Comparison of ENCODE assay signal across 10 mouse cellular contexts in the genomic region with DNA sequence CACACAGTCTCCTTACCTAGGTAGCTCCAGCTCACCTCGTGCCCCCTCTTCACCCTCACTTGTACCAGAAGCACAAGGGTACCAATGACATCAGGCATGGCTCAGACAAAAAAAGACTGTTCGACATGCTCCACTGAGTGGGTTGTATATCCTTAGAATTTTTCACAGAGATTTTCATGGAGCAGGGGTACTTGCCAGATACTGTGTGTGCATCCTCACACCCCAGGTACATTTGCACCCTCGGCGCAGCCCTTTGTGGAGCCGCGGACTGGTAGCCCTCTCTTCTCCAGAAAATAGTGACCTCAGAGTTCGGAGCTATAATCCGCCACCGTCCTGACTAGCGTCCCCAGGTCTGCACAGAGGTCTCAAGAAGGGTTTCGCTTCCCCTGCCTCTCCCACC. TPM values are rescaled to one million over a fixed set of nuclear protein-coding genes. Genes with fewer than 3 reads are reported as not detected.
DNase-seq lines count a peak whose midpoint lies in the region; ATAC-seq and TF ChIP-seq lines count a peak whose summit lies in the region.
"Had no signal": no experiment of that assay in that cellular context is flagged by ENCODE, and none has a peak within 500 bp of the region (broad histone marks: within the 10 kb centered on the region; RNA-seq: fewer than 3 reads in every experiment).

No protein-coding gene starts in this region.

- no peak for ATAC-seq in kidney, embryonic 14.5 days (ENCODE audit: low FRiP score, low TSS enrichment)
- no peak for ATAC-seq in embryonic facial prominence, embryonic 12.5 days (ENCODE audit: insufficient number of reproducible peaks, insufficient read depth, low FRiP score, low TSS enrichment)
- peak; percentile 0; the same call in 1 of the 2 replicates for ATAC-seq in hindbrain, postnatal 0 days

- no peak overlapping the region for H3K27ac ChIP-seq in kidney, embryonic 14.5 days (ENCODE audit: low read depth, low read length)
- no peak overlapping the region for H3K27ac ChIP-seq in embryonic facial prominence, embryonic 12.5 days
- peak overlapping the region; percentile 94 for H3K27ac ChIP-seq in hindbrain, postnatal 0 days

- H3K27me3 ChIP-seq in kidney, embryonic 14.5 days (ENCODE audit: control insufficient read depth, insufficient read depth, low read length), result peaks cover 44% of the 10 kb centered on the region
- H3K27me3 ChIP-seq in embryonic facial prominence, embryonic 12.5 days, result peaks cover 61% of the 10 kb centered on the region
- H3K27me3 ChIP-seq in hindbrain, postnatal 0 days (ENCODE audit: insufficient read depth, low read length), result no peaks in the 10 kb centered on the region
- H3K27me3 ChIP-seq in myocyte (ENCODE audit: control insufficient read depth, insufficient read depth, insufficient read length), result no peaks in the 10 kb centered on the region
- H3K27me3 ChIP-seq: Patski had no signal

- WGBS in kidney, embryonic 14.5 days, result 9% methylated on average over 11 of the region's 11 CpGs
- 8% methylated on average over 11 of the region's 11 CpGs for WGBS in embryonic facial prominence, embryonic 12.5 days
- 4% methylated on average over 11 of the region's 11 CpGs for WGBS in hindbrain, postnatal 0 days

- DNase-seq in kidney, postnatal 10 days, result no peak
- DNase-seq in hindbrain, postnatal 0 days (ENCODE audit: low spot score), result no peak
- DNase-seq in right cerebral cortex, postnatal 25 days, result no peak
- no peak for DNase-seq in adrenal gland, postnatal 25 days
- no peak for DNase-seq in left cerebral cortex, adult 8-10 months (ENCODE audit: low spot score in 2 of 2)

- no peak for TF ChIP-seq CTCF in hindbrain, postnatal 0 days (IDR thresholded peaks at IDR 0.05; ENCODE audit: low read depth)

- no peaks in the 10 kb centered on the region for H3K9me3 ChIP-seq in kidney, embryonic 14.5 days (ENCODE audit: control insufficient read depth, low read length)
- H3K9me3 ChIP-seq in embryonic facial prominence, embryonic 12.5 days, result no peaks in the 10 kb centered on the region
- H3K9me3 ChIP-seq in hindbrain, postnatal 0 days (ENCODE audit: low read length), result no peaks in the 10 kb centered on the region

- H3K4me2 ChIP-seq in kidney, embryonic 14.5 days (replicated peaks; ENCODE audit: low read depth, low read length), result peak overlapping the region; percentile 53
- peak overlapping the region; percentile 61 for H3K4me2 ChIP-seq in embryonic facial prominence, embryonic 12.5 days (replicated peaks)
- H3K4me2 ChIP-seq in hindbrain, postnatal 0 days (ENCODE audit: low read depth, low read length), result peak overlapping the region; percentile 85
- peak overlapping the region; percentile 79 for H3K4me2 ChIP-seq in myocyte (ENCODE audit: low read depth)

- TF ChIP-seq POLR2A in myocyte (IDR thresholded peaks at IDR 0.05; ENCODE audit: insufficient read length, low read depth), result no peak

- peak overlapping the region; percentile 32 for H3K4me3 ChIP-seq in kidney, embryonic 14.5 days (ENCODE audit: low read length)
- H3K4me3 ChIP-seq in embryonic facial prominence, embryonic 12.5 days, result peak overlapping the region; percentile 46
- peak overlapping the region; percentile 62 for H3K4me3 ChIP-seq in hindbrain, postnatal 0 days (ENCODE audit: low read length)
- peak overlapping the region; percentile 40 for H3K4me3 ChIP-seq in myocyte

- H3K79me2 ChIP-seq in myocyte (ENCODE audit: control insufficient read depth, insufficient read depth), result peaks cover 9% of the 10 kb centered on the region

- peak overlapping the region; percentile 35 for H3ac ChIP-seq in myocyte (ENCODE audit: control insufficient read depth, insufficient read length)

- peaks cover 6% of the 10 kb centered on the region; the same call in 1 of the 2 replicates for H3K4me1 ChIP-seq in kidney, embryonic 14.5 days (ENCODE audit: control insufficient read depth, insufficient read depth, low read length)
- peaks cover 23% of the 10 kb centered on the region for H3K4me1 ChIP-seq in embryonic facial prominence, embryonic 12.5 days
- peaks cover 20% of the 10 kb centered on the region; the same call in 1 of the 2 replicates for H3K4me1 ChIP-seq in hindbrain, postnatal 0 days (ENCODE audit: insufficient read depth, low read length)

- no peaks in the 10 kb centered on the region for H3K36me3 ChIP-seq in kidney, embryonic 14.5 days (ENCODE audit: control insufficient read depth, insufficient read depth, low read length)
- H3K36me3 ChIP-seq in embryonic facial prominence, embryonic 12.5 days, result no peaks in the 10 kb centered on the region
- H3K36me3 ChIP-seq in hindbrain, postnatal 0 days (ENCODE audit: insufficient read depth, low read length), result no peaks in the 10 kb centered on the region
- no peaks in the 10 kb centered on the region for H3K36me3 ChIP-seq in myocyte (ENCODE audit: control insufficient read depth, insufficient read depth)

- H3K9ac ChIP-seq in kidney, embryonic 14.5 days (ENCODE audit: low read depth, low read length), result peak overlapping the region; percentile 18; the same call in 1 of the 2 replicates
- peak overlapping the region; percentile 39; the same call in 1 of the 2 replicates for H3K9ac ChIP-seq in embryonic facial prominence, embryonic 12.5 days
- H3K9ac ChIP-seq in hindbrain, postnatal 0 days (replicated peaks; ENCODE audit: low read length), result peak overlapping the region; percentile 79

TF ChIP-seq in myocyte, 11 proteins besides CTCF, POLR2A, EP300 and RAD21:
- TF ChIP-seq CEBPB (IDR thresholded peaks at IDR 0.05; ENCODE audit: insufficient read depth, poor library complexity, severe bottlenecking), result no peak
- TF ChIP-seq TCF3 (IDR thresholded peaks at IDR 0.05; ENCODE audit: insufficient read length, low read depth), result no peak
- no peak for TF ChIP-seq TCF12 (IDR thresholded peaks at IDR 0.05; ENCODE audit: insufficient read depth, poor library complexity, severe bottlenecking)
- no peak for TF ChIP-seq POLR2AphosphoS2 (IDR thresholded peaks at IDR 0.05; ENCODE audit: insufficient read length, low read depth)
- TF ChIP-seq SRF (IDR thresholded peaks at IDR 0.05; ENCODE audit: control insufficient read depth, insufficient read length, low read depth), result no peak
- TF ChIP-seq REST (IDR thresholded peaks at IDR 0.05; ENCODE audit: insufficient read depth, insufficient read length), result no peak
- TF ChIP-seq MYOG (IDR thresholded peaks at IDR 0.05; ENCODE audit: control insufficient read depth in 1 of 3, insufficient read depth in 1 of 3, insufficient read length in 2 of 3, low read depth in 2 of 3), result no peak
- TF ChIP-seq USF1 (IDR thresholded peaks at IDR 0.05; ENCODE audit: low read depth), result no peak
- no peak for TF ChIP-seq E2F4 (IDR thresholded peaks at IDR 0.05; ENCODE audit: insufficient read depth)
- no peak for TF ChIP-seq MYOD1 (IDR thresholded peaks at IDR 0.05; ENCODE audit: control insufficient read depth in 1 of 3, insufficient read length in 2 of 3, low read depth in 2 of 3)
- no peak for TF ChIP-seq MAX (IDR thresholded peaks at IDR 0.05; ENCODE audit: low read depth)

RNA-seq across cellular contexts. Expression of gene Tubb3, which starts 0.4 kb away (rescaled TPM):
- polyA plus RNA-seq in kidney, embryonic 14.5 days (2014; fragmentation: Nextera tagmentation; extraction: Ambion mirVana), result 1.2 and 1.9 TPM in 2 replicates
- polyA plus RNA-seq in embryonic facial prominence, embryonic 12.5 days (2016; fragmentation: Nextera tagmentation; extraction: Ambion mirVana), result 147 and 201 TPM in 2 replicates
- total RNA-seq in hindbrain, postnatal 0 days (2014; rRNA removed), result 3,792 and 3,923 TPM in 2 replicates
- 1,431 and 1,610 TPM in 2 replicates for polyA plus RNA-seq in hindbrain, postnatal 0 days (2015; fragmentation: Nextera tagmentation; extraction: Ambion mirVana)
- 85.5 TPM for polyA plus RNA-seq in myocyte (2012; fragmentation: generic; extraction: Trizol)
- total RNA-seq in adrenal gland, postnatal 25 days (2021), result 1.7 and 2.8 TPM in 2 replicates
- total RNA-seq in left cerebral cortex, adult 8-10 months (2022), result 100 to 1,000 TPM; 381 to 406 (median 387) TPM

RNA-seq across cellular contexts. Expression of gene Mc1r, which starts 3.9 kb away (rescaled TPM):
- not detected in 2 replicates for polyA plus RNA-seq in kidney, embryonic 14.5 days (2014; fragmentation: Nextera tagmentation; extraction: Ambion mirVana)
- 0.15 and 0.17 TPM in 2 replicates for polyA plus RNA-seq in embryonic facial prominence, embryonic 12.5 days (2016; fragmentation: Nextera tagmentation; extraction: Ambion mirVana)
- not detected in 2 replicates for total RNA-seq in hindbrain, postnatal 0 days (2014; rRNA removed)
- 0.05 and 0.08 TPM in 2 replicates for polyA plus RNA-seq in hindbrain, postnatal 0 days (2015; fragmentation: Nextera tagmentation; extraction: Ambion mirVana)
- polyA plus RNA-seq in myocyte (2012; fragmentation: generic; extraction: Trizol), result 0.02 TPM
- total RNA-seq in adrenal gland, postnatal 25 days (2021), result not detected in 2 replicates
- not detected for total RNA-seq in left cerebral cortex, adult 8-10 months (2022)
- total RNA-seq: common myeloid progenitor, adult 5-6 weeks had no signal

RNA-seq across cellular contexts. Expression of gene Def8, which starts 12.5 kb away (rescaled TPM):
- 24.2 and 35.7 TPM in 2 replicates for polyA plus RNA-seq in kidney, embryonic 14.5 days (2014; fragmentation: Nextera tagmentation; extraction: Ambion mirVana)
- 42.2 and 42.7 TPM in 2 replicates for polyA plus RNA-seq in embryonic facial prominence, embryonic 12.5 days (2016; fragmentation: Nextera tagmentation; extraction: Ambion mirVana)
- total RNA-seq in hindbrain, postnatal 0 days (2014; rRNA removed), result 46.3 and 62.7 TPM in 2 replicates
- 37.9 and 38.8 TPM in 2 replicates for polyA plus RNA-seq in hindbrain, postnatal 0 days (2015; fragmentation: Nextera tagmentation; extraction: Ambion mirVana)
- polyA plus RNA-seq in myocyte (2012; fragmentation: generic; extraction: Trizol), result 19.6 TPM
- 19.1 and 29.4 TPM in 2 replicates for total RNA-seq in adrenal gland, postnatal 25 days (2021)
- total RNA-seq in left cerebral cortex, adult 8-10 months (2022), result 10 to 100 TPM; 54.1 to 61.0 (median 57.0) TPM

RNA-seq across cellular contexts. Expression of gene Tcf25, which starts 37.2 kb away (rescaled TPM):
- polyA plus RNA-seq in kidney, embryonic 14.5 days (2014; fragmentation: Nextera tagmentation; extraction: Ambion mirVana), result 115 and 157 TPM in 2 replicates
- polyA plus RNA-seq in embryonic facial prominence, embryonic 12.5 days (2016; fragmentation: Nextera tagmentation; extraction: Ambion mirVana), result 172 and 186 TPM in 2 replicates
- total RNA-seq in hindbrain, postnatal 0 days (2014; rRNA removed), result 540 and 551 TPM in 2 replicates
- polyA plus RNA-seq in hindbrain, postnatal 0 days (2015; fragmentation: Nextera tagmentation; extraction: Ambion mirVana), result 407 and 411 TPM in 2 replicates
- polyA plus RNA-seq in myocyte (2012; fragmentation: generic; extraction: Trizol), result 177 TPM
- 203 and 237 TPM in 2 replicates for total RNA-seq in adrenal gland, postnatal 25 days (2021)
- total RNA-seq in left cerebral cortex, adult 8-10 months (2022), result 100 to 1,000 TPM; 555 to 559 (median 558) TPM

Comparison
In these comparisons a context has a peak if more than half of its experiments do, and no peak if none do; other contexts are left out.
1. H3K9ac ChIP-seq: peak in every context shown above with its lines; median percentile 79 in hindbrain, postnatal 0 days; 39 in embryonic facial prominence, embryonic 12.5 days; 18 in kidney, embryonic 14.5 days.
2. RNA of gene Tubb3, which starts 0.4 kb away (polyA plus RNA-seq): 1,431 to 1,610 TPM in hindbrain, postnatal 0 days, 147 to 201 TPM in embryonic facial prominence, embryonic 12.5 days and 85.5 TPM in myocyte (single experiment); 1.2 to 1.9 TPM in kidney, embryonic 14.5 days; every median in the first group is over 10 times any median in the second.
3. Peak in every context shown above with its lines, with median percentiles within 50 percentile points of each other: H3K4me2 ChIP-seq and H3K4me3 ChIP-seq.